Mouse (Mus musculus) hindbrain, embryonic 12.5 days (tissue): ENCODE measurements around the gene Gm13420. TPM values are rescaled to one million over a fixed set of nuclear protein-coding genes. Genes with fewer than 3 reads are reported as not detected.
"Not testable (repeated sequence)": the region's sequence is repeated elsewhere in the genome, so short reads cannot be mapped to it uniquely, and the experiment has no call there.

Experiments
- ATAC-seq: fragments of 200-750 bp; cut with Nextera tagmentation; 2 replicates; pipeline ENCODE4 v1.8.0; 2017; ENCODE audit warnings: moderate TSS enrichment; ENCODE audit not compliant: low FRiP score
- H3K27ac ChIP-seq: fragments of 300-500 bp; sonication (generic); 2 replicates; pipeline ENCODE4 v1.5.1; 2016; ENCODE audit warnings: mild to moderate bottlenecking
- H3K27me3 ChIP-seq: fragments of 300-500 bp; sonication (generic); 2 replicates; pipeline ENCODE4 v1.6.1; 2016; ENCODE audit warnings: mild to moderate bottlenecking
- H3K36me3 ChIP-seq: fragments of 300-500 bp; sonication (generic); 2 replicates; pipeline ENCODE4 v1.6.1; 2016; ENCODE audit warnings: mild to moderate bottlenecking
- H3K4me1 ChIP-seq: fragments of 300-500 bp; sonication (generic); 2 replicates; pipeline ENCODE4 v1.6.1; 2016
- H3K4me2 ChIP-seq: fragments of 300-500 bp; sonication (generic); replicated peaks from 2 replicates; pipeline ENCODE4 v1.6.1; 2016; ENCODE audit warnings: mild to moderate bottlenecking
- H3K4me3 ChIP-seq: fragments of 300-500 bp; sonication (generic); 2 replicates; pipeline ENCODE4 v1.5.1; 2016; ENCODE audit warnings: mild to moderate bottlenecking
- H3K9ac ChIP-seq: fragments of 300-500 bp; sonication (generic); 2 replicates; pipeline ENCODE4 v1.6.1; 2016; ENCODE audit warnings: mild to moderate bottlenecking, moderate library complexity
- H3K9me3 ChIP-seq: fragments of 300-500 bp; sonication (generic); replicated peaks from 2 replicates; pipeline ENCODE4 v1.6.1; 2016; ENCODE audit warnings: mild to moderate bottlenecking
- WGBS: fragments of 180-500 bp; shearing (Covaris S2); methylation state at CpG from one replicate; pipeline ENCODE4 v1.1.7; 2016; 5-methylcytosine and 5-hydroxymethylcytosine counted together
- polyA plus RNA-seq: library from polyadenylated mRNA; unstranded; fragments of >200 nt; fragmentation: Nextera tagmentation; extraction: Ambion mirVana; gene quantifications from 2 replicates; pipeline ENCODE4 v1.2.1, GENCODE M21; 2016

Gene Gm13420
- polyA plus RNA-seq, 1 experiment from 2014 or later: not detected

GRCm38 (mm10) chr2:29732559-29732958, 18.9 kb downstream of the Gm13420 start:
- Histone ChIP-seq H3K4me3 (no peak overlapping the region), H3K4me2 (no peak overlapping the region), H3K27me3 (no peaks in the 10 kb centered on the region), H3K9me3 (no peaks in the 10 kb centered on the region), H3K4me1 (no peaks in the 10 kb centered on the region), H3K36me3 (peaks cover 95% of the 10 kb centered on the region), H3K9ac (no peak overlapping the region), H3K27ac (no peak overlapping the region)
- no peak for ATAC-seq
- WGBS: 90% methylated on average over 10 of the region's 10 CpGs

GRCm38 (mm10) chr2:29731545-29731944, 19.9 kb downstream of the Gm13420 start:
- no peaks in the 10 kb centered on the region for H3K9me3 ChIP-seq
- WGBS: 80% methylated on average over 3 of the region's 3 CpGs
- H3K27ac ChIP-seq: no peak overlapping the region
- ATAC-seq: no peak
- no peak overlapping the region for H3K4me2 ChIP-seq
- no peaks in the 10 kb centered on the region for H3K27me3 ChIP-seq
- no peak overlapping the region for H3K9ac ChIP-seq
- peaks cover 93% of the 10 kb centered on the region for H3K36me3 ChIP-seq
- H3K4me1 ChIP-seq: no peaks in the 10 kb centered on the region
- no peak overlapping the region for H3K4me3 ChIP-seq

- H3K36me3 ChIP-seq: peaks cover 93% of the 10 kb centered on the region
- H3K9ac ChIP-seq: no peak overlapping the region
- H3K9me3 ChIP-seq: no peaks in the 10 kb centered on the region
- H3K4me3 ChIP-seq: no peak overlapping the region
- no peaks in the 10 kb centered on the region for H3K27me3 ChIP-seq
- H3K4me1 ChIP-seq: no peaks in the 10 kb centered on the region
- 56% methylated on average over 2 of the region's 2 CpGs for WGBS
- no peak overlapping the region for H3K27ac ChIP-seq
- no peak for ATAC-seq
- H3K4me2 ChIP-seq: no peak overlapping the region
Observed at GRCm38 (mm10) chr2:29729500-29729899, 22.0 kb downstream of the Gm13420 start.

- ATAC-seq: no peak
- 83% methylated on average over 5 of the region's 5 CpGs for WGBS
Observed at GRCm38 (mm10) chr2:29724664-29725365, 26.7 kb downstream of the Gm13420 start.

GRCm38 (mm10) chr2:29723132-29723531, 28.4 kb downstream of the Gm13420 start:
- Histone ChIP-seq H3K27ac (no peak overlapping the region), H3K4me1 (no peaks in the 10 kb centered on the region), H3K9ac (no peak overlapping the region), H3K9me3 (no peaks in the 10 kb centered on the region), H3K36me3 (peaks cover 76% of the 10 kb centered on the region), H3K27me3 (no peaks in the 10 kb centered on the region), H3K4me2 (no peak overlapping the region), H3K4me3 (no peak overlapping the region)
- 96% methylated on average over 3 of the region's 3 CpGs for WGBS
- no peak for ATAC-seq

More at GRCm38 (mm10) chr2:29724664-29725365, 26.7 kb downstream of the Gm13420 start:
- H3K36me3 ChIP-seq: peaks cover 76% of the 10 kb centered on the region
- no peaks in the 10 kb centered on the region for H3K9me3 ChIP-seq
- no peaks in the 10 kb centered on the region for H3K27me3 ChIP-seq
- no peak overlapping the region for H3K27ac ChIP-seq
- H3K9ac ChIP-seq: no peak overlapping the region
- H3K4me2 ChIP-seq: no peak overlapping the region
- H3K4me1 ChIP-seq: no peaks in the 10 kb centered on the region
- no peak overlapping the region for H3K4me3 ChIP-seq

GRCm38 (mm10) chr2:29718581-29718980, 32.9 kb downstream of the Gm13420 start:
- H3K4me2 ChIP-seq: no peak overlapping the region
- H3K9me3 ChIP-seq: no peaks in the 10 kb centered on the region
- H3K36me3 ChIP-seq: peaks cover 63% of the 10 kb centered on the region
- no peak for ATAC-seq
- H3K9ac ChIP-seq: no peak overlapping the region
- no peak overlapping the region for H3K4me3 ChIP-seq
- 95% methylated on average over 5 of the region's 5 CpGs for WGBS
- peaks cover 11% of the 10 kb centered on the region for H3K4me1 ChIP-seq
- H3K27ac ChIP-seq: no peak overlapping the region
- H3K27me3 ChIP-seq: no peaks in the 10 kb centered on the region

- Histone ChIP-seq H3K4me1 (peaks cover 11% of the 10 kb centered on the region), H3K36me3 (peaks cover 65% of the 10 kb centered on the region), H3K9me3 (no peaks in the 10 kb centered on the region), H3K27me3 (no peaks in the 10 kb centered on the region), H3K4me2 (no peak overlapping the region), H3K4me3 (no peak overlapping the region), H3K9ac (0 out of 2 replicates have a peak overlapping the region, but pooled peaks have one; percentile 8), H3K27ac (peak overlapping the region; percentile 57)
- 19% methylated on average over 6 of the region's 6 CpGs for WGBS
- ATAC-seq: 0 out of 2 replicates have a peak, but pooled peaks have one; percentile 48
Observed at GRCm38 (mm10) chr2:29716691-29717090, 34.8 kb downstream of the Gm13420 start.

GRCm38 (mm10) chr2:29716143-29716542, 35.3 kb downstream of the Gm13420 start:
- H3K4me2 ChIP-seq: no peak overlapping the region
- no peaks in the 10 kb centered on the region for H3K27me3 ChIP-seq
- no peaks in the 10 kb centered on the region for H3K9me3 ChIP-seq
- 0 out of 2 replicates have a peak overlapping the region, but pooled peaks have one; percentile 8 for H3K9ac ChIP-seq
- peaks cover 63% of the 10 kb centered on the region for H3K36me3 ChIP-seq
- peak overlapping the region; percentile 57 for H3K27ac ChIP-seq
- ATAC-seq: no peak
- WGBS: 37% methylated on average over 7 of the region's 7 CpGs
- no peak overlapping the region for H3K4me3 ChIP-seq
- peaks cover 11% of the 10 kb centered on the region for H3K4me1 ChIP-seq

- Histone ChIP-seq H3K4me1 (peaks cover 11% of the 10 kb centered on the region), H3K36me3 (peaks cover 61% of the 10 kb centered on the region), H3K4me3 (no peak overlapping the region), H3K27me3 (no peaks in the 10 kb centered on the region), H3K4me2 (no peak overlapping the region), H3K9me3 (no peaks in the 10 kb centered on the region), H3K27ac (no peak overlapping the region), H3K9ac (no peak overlapping the region)
- WGBS: 94% methylated on average over 5 of the region's 5 CpGs
- no peak for ATAC-seq
Observed at GRCm38 (mm10) chr2:29714127-29714526, 37.4 kb downstream of the Gm13420 start.

GRCm38 (mm10) chr2:29713501-29713900, 38.0 kb downstream of the Gm13420 start:
- Histone ChIP-seq H3K9ac (no peak overlapping the region), H3K4me2 (no peak overlapping the region), H3K36me3 (peaks cover 58% of the 10 kb centered on the region), H3K9me3 (no peaks in the 10 kb centered on the region), H3K4me3 (no peak overlapping the region), H3K27ac (no peak overlapping the region), H3K27me3 (no peaks in the 10 kb centered on the region), H3K4me1 (peaks cover 11% of the 10 kb centered on the region)
- ATAC-seq: no peak
- WGBS: 100% methylated on average over 1 of the region's 2 CpGs

- H3K27me3 ChIP-seq: no peaks in the 10 kb centered on the region
- H3K27ac ChIP-seq: no peak overlapping the region
- WGBS: 91% methylated on average over 5 of the region's 5 CpGs
- H3K4me3 ChIP-seq: no peak overlapping the region
- H3K36me3 ChIP-seq: peaks cover 66% of the 10 kb centered on the region
- no peaks in the 10 kb centered on the region for H3K9me3 ChIP-seq
- H3K4me2 ChIP-seq: no peak overlapping the region
- H3K9ac ChIP-seq: no peak overlapping the region
- peaks cover 16% of the 10 kb centered on the region for H3K4me1 ChIP-seq
- no peak for ATAC-seq
Observed at GRCm38 (mm10) chr2:29711877-29712276, 39.6 kb downstream of the Gm13420 start.

- Histone ChIP-seq H3K4me2 (no peak overlapping the region), H3K4me3 (no peak overlapping the region), H3K9ac (no peak overlapping the region), H3K27me3 (no peaks in the 10 kb centered on the region), H3K4me1 (peaks cover 8% of the 10 kb centered on the region), H3K27ac (no peak overlapping the region), H3K9me3 (no peaks in the 10 kb centered on the region), H3K36me3 (peaks cover 69% of the 10 kb centered on the region)
- no peak for ATAC-seq
- 80% methylated on average over 3 of the region's 3 CpGs for WGBS
Observed at GRCm38 (mm10) chr2:29711038-29711437, 40.4 kb downstream of the Gm13420 start.

- H3K4me2 ChIP-seq, H3K9ac ChIP-seq, H3K27ac ChIP-seq, H3K4me1 ChIP-seq, H3K27me3 ChIP-seq, H3K4me3 ChIP-seq, H3K9me3 ChIP-seq, ATAC-seq: not testable (repeated sequence)
- 95% methylated on average over 4 of the region's 4 CpGs for WGBS
- peaks cover 82% of the 10 kb centered on the region for H3K36me3 ChIP-seq
Observed at GRCm38 (mm10) chr2:29708209-29708608, 43.3 kb downstream of the Gm13420 start.
